In genomic region chr1:60899244-60899643, GRCm38 (mm10) we compare ENCODE assay signal across 1 mouse cellular context.
A peak's percentile ranks its signal among the peaks of the same experiment; 100 is the strongest.
TF ChIP-seq lines count a peak whose summit lies in the region.

No protein-coding gene starts in this region.

TF ChIP-seq in CH12.LX, 34 proteins besides CTCF, POLR2A, EP300 and RAD21 (continued from another document):
- TF ChIP-seq RCOR1 (conservative IDR thresholded peaks at IDR 0.05; ENCODE audit: low read depth, low read length) (peak; percentile 92), MEF2A (IDR thresholded peaks at IDR 0.05; ENCODE audit: borderline replicate concordance, low read depth, low read length) (peak; percentile 88), TBP (conservative IDR thresholded peaks at IDR 0.05; ENCODE audit: low read depth, low read length) (no peak), BHLHE40 (IDR thresholded peaks at IDR 0.05; ENCODE audit: low read depth, low read length) (peak; percentile 90), MAX (IDR thresholded peaks at IDR 0.05; ENCODE audit: low read length) (peak; percentile 74), KAT2A (IDR thresholded peaks at IDR 0.05; ENCODE audit: insufficient replicate concordance, low read length) (0 out of 2 replicates have a peak, but pooled peaks have one; percentile 22), TCF12 (IDR thresholded peaks at IDR 0.05; ENCODE audit: low read depth, low read length) (peak; percentile 82), PAX5 (IDR thresholded peaks at IDR 0.05; ENCODE audit: low read length) (no peak), SIN3A (IDR thresholded peaks at IDR 0.05; ENCODE audit: low read length) (peak; percentile 65), JUN (IDR thresholded peaks at IDR 0.05; ENCODE audit: insufficient read depth, low read depth, low read length) (peak; percentile 82)
